In the genomic region with DNA sequence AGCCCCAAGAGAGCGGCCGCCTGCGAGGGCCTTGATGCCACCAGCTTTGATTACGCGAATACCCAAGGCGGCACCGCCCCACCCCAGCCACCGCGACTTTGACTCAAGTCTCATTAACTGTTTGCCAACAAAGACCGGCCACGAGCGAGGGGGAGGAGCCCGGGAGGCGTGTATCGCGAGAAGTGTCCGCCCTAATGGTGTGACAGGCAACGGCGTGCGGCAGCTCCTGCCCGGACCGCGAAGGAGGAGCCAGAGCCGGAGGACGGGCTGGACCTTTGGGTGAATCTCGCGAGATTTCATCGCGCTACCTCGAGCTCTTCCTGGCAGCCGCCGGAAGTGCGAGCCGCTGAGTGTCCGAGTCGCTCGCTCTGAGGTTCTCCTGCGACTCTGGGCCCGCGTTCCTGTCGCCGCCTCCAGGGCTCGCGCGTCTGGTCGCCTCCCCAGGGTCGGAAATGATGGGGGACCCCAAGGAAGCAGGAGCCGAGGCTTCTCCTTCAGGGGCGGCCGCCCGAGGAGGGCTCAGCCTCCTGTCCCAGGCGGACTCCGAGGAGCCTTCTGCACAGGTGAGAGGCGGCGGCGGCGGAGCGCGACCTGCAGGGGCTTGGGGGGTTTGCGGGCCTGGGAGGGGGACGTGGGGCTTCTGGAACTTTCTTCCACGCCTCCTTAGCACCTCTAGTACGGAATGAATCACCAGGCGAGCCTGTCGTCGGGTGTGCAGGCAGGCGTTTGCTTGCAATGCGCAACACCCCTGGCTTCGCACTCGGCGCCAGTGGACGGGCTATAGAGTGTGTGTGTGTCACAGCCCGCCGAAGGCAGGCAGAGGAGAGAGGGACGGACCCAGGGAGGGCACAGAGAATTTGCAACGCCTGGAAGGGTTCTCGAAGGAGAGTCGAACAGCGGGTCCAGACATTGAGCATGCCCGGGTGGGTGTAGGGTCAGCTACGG, we compare ENCODE assay signal across 8 mouse cellular contexts. TPM values are rescaled to one million over a fixed set of nuclear protein-coding genes. Genes with fewer than 3 reads are reported as not detected.
DNase-seq lines count a peak whose midpoint lies in the region; ATAC-seq and TF ChIP-seq lines count a peak whose summit lies in the region.

A gene (plus strand): TSS at position 183 of the 945 bp plus-strand sequence.

- TF ChIP-seq CTCF in heart, adult 2 months (IDR thresholded peaks at IDR 0.05) = no peak

- ATAC-seq in embryonic facial prominence, embryonic 14.5 days (ENCODE audit: low read depth) = peak; percentile 98
- peak; percentile 96 for ATAC-seq in limb, embryonic 13.5 days (ENCODE audit: low FRiP score, low read depth)
- peak; percentile 98 for ATAC-seq in midbrain, embryonic 16.5 days

- WGBS in embryonic facial prominence, embryonic 14.5 days = under 1% methylated on average over 56 of the region's 81 CpGs
- WGBS in heart, adult 2 months = under 1% methylated on average over 81 of the region's 81 CpGs
- WGBS in limb, embryonic 13.5 days = under 1% methylated on average over 81 of the region's 81 CpGs
- under 1% methylated on average over 78 of the region's 81 CpGs for WGBS in midbrain, embryonic 16.5 days

- H3K4me2 ChIP-seq in embryonic facial prominence, embryonic 14.5 days (ENCODE audit: low read depth, low read length) = peak within 1 kb of the TSS; percentile 81
- H3K4me2 ChIP-seq in limb, embryonic 13.5 days (replicated peaks) = peak within 1 kb of the TSS; percentile 93
- H3K4me2 ChIP-seq in midbrain, embryonic 16.5 days (ENCODE audit: low read length) = peak within 1 kb of the TSS; percentile 90

- H3K27me3 ChIP-seq in embryonic facial prominence, embryonic 14.5 days (replicated peaks; ENCODE audit: control insufficient read depth, insufficient read depth, low read length) = no peaks in the 10 kb centered on the region
- no peaks in the 10 kb centered on the region for H3K27me3 ChIP-seq in heart, adult 2 months (ENCODE audit: control insufficient read depth, insufficient read depth, low read length)
- H3K27me3 ChIP-seq in limb, embryonic 13.5 days = no peaks in the 10 kb centered on the region
- no peaks in the 10 kb centered on the region for H3K27me3 ChIP-seq in midbrain, embryonic 16.5 days (ENCODE audit: control insufficient read depth, insufficient read depth, low read depth, low read length)

- intact Hi-C loops in heart, adult 2 months (cut with DNase I) = loop anchor here (5.0 to 10.0 kb wide), 3 partner anchors 70 to 605 kb away; a partner anchor contains a TSS

- H3K9ac ChIP-seq in embryonic facial prominence, embryonic 14.5 days (ENCODE audit: low read depth, low read length) = peak within 1 kb of the TSS; percentile 91
- H3K9ac ChIP-seq in heart, adult 2 months (ENCODE audit: low read depth, low read length) = peak within 1 kb of the TSS; percentile 90
- H3K9ac ChIP-seq in limb, embryonic 13.5 days = peak within 1 kb of the TSS; percentile 92
- peak within 1 kb of the TSS; percentile 94 for H3K9ac ChIP-seq in midbrain, embryonic 16.5 days (ENCODE audit: low read depth, low read length)

- peaks cover 21% of the 10 kb centered on the region for H3K36me3 ChIP-seq in embryonic facial prominence, embryonic 14.5 days (ENCODE audit: control insufficient read depth, insufficient read depth, low read length)
- H3K36me3 ChIP-seq in heart, adult 2 months (ENCODE audit: control insufficient read depth, insufficient read depth, low read length) = no peaks in the 10 kb centered on the region
- H3K36me3 ChIP-seq in limb, embryonic 13.5 days = peaks cover 24% of the 10 kb centered on the region
- H3K36me3 ChIP-seq in midbrain, embryonic 16.5 days (ENCODE audit: control insufficient read depth, insufficient read depth, low read length) = peaks cover 12% of the 10 kb centered on the region

- no peak for TF ChIP-seq EP300 in heart, adult 2 months (IDR thresholded peaks at IDR 0.05; ENCODE audit: insufficient read depth, low read depth, low read length)

- no peaks in the 10 kb centered on the region for H3K9me3 ChIP-seq in embryonic facial prominence, embryonic 14.5 days (ENCODE audit: control insufficient read depth, low read length)
- H3K9me3 ChIP-seq in limb, embryonic 13.5 days = no peaks in the 10 kb centered on the region
- no peaks in the 10 kb centered on the region for H3K9me3 ChIP-seq in midbrain, embryonic 16.5 days (replicated peaks; ENCODE audit: control insufficient read depth, low read length, poor library complexity, severe bottlenecking)

- peak; percentile 89 for TF ChIP-seq POLR2A in heart, adult 2 months (IDR thresholded peaks at IDR 0.05; ENCODE audit: insufficient read depth, low read depth, low read length)

- DNase-seq in 3T3-L1 (ENCODE audit: low read depth, low spot score) = peak; percentile 99
- DNase-seq in adrenal gland, postnatal 4 days (ENCODE audit: low spot score in 2 of 2) = peak; percentile 85 to 97
- peak; percentile 100 for DNase-seq in embryonic facial prominence, embryonic 14.5 days (ENCODE audit: low spot score)
- peak; percentile 96 to 99 for DNase-seq in heart, adult 2 months
- DNase-seq in kidney, adult 8-10 months = peak; percentile 99
- DNase-seq in spleen, postnatal 10 days (ENCODE audit: low spot score in 2 of 2) = peak; percentile 94 to 98

- peak within 1 kb of the TSS; percentile 91 for H3K4me3 ChIP-seq in embryonic facial prominence, embryonic 14.5 days (ENCODE audit: low read depth, low read length)
- H3K4me3 ChIP-seq in heart, adult 2 months = peak within 1 kb of the TSS; percentile 86
- peak within 1 kb of the TSS; percentile 94 for H3K4me3 ChIP-seq in limb, embryonic 13.5 days
- peak within 1 kb of the TSS; percentile 93 for H3K4me3 ChIP-seq in midbrain, embryonic 16.5 days (ENCODE audit: low read depth, low read length)

- H3K4me1 ChIP-seq in embryonic facial prominence, embryonic 14.5 days (ENCODE audit: control insufficient read depth, insufficient read depth, low read length) = peaks cover 13% of the 10 kb centered on the region
- peaks cover 2% of the 10 kb centered on the region; the same call in 1 of the 2 replicates for H3K4me1 ChIP-seq in heart, adult 2 months (ENCODE audit: control insufficient read depth, insufficient read depth, low read length)
- H3K4me1 ChIP-seq in limb, embryonic 13.5 days = peaks cover 24% of the 10 kb centered on the region
- H3K4me1 ChIP-seq in midbrain, embryonic 16.5 days (ENCODE audit: control insufficient read depth, insufficient read depth, low read length) = peaks cover 8% of the 10 kb centered on the region

- no peaks in the 10 kb centered on the region for H3K79me2 ChIP-seq in heart, adult 2 months (replicated peaks; ENCODE audit: control insufficient read depth, insufficient read depth, low read length)

- peak within 1 kb of the TSS; percentile 92 for H3K27ac ChIP-seq in embryonic facial prominence, embryonic 14.5 days (replicated peaks; ENCODE audit: low read depth, low read length)
- H3K27ac ChIP-seq in heart, adult 2 months = peak within 1 kb of the TSS; percentile 83
- peak within 1 kb of the TSS; percentile 87 for H3K27ac ChIP-seq in limb, embryonic 13.5 days
- peak within 1 kb of the TSS; percentile 90 for H3K27ac ChIP-seq in midbrain, embryonic 16.5 days (ENCODE audit: low read length)

RNA-seq across cellular contexts. Expression of the gene that starts here (rescaled TPM):
- 10 to 100 TPM; 21.3 to 25.8 TPM for total RNA-seq in adrenal gland, postnatal 4 days (2021)
- polyA plus RNA-seq in embryonic facial prominence, embryonic 14.5 days (2014; fragmentation: Nextera tagmentation; extraction: Ambion mirVana) = 19.7 and 22.8 TPM in 2 replicates
- 10 to 100 TPM; 10.9 to 11.9 TPM for total RNA-seq in heart, adult 2 months (2021)
- polyA plus RNA-seq in heart, adult 2 months (2012; rRNA removed) = 5.4 and 9.7 TPM in 2 replicates
- 21.6 TPM in 2 replicates for polyA plus RNA-seq in limb, embryonic 13.5 days (2015; fragmentation: Nextera tagmentation; extraction: Ambion mirVana)
- polyA plus RNA-seq in midbrain, embryonic 16.5 days (2015; fragmentation: Nextera tagmentation; extraction: Ambion mirVana) = 19.0 and 19.5 TPM in 2 replicates

Comparison
In these comparisons a context has a peak if more than half of its experiments do, and no peak if none do; other contexts are left out.
1. Peak in every context shown above with its lines: DNase-seq, ATAC-seq, H3K4me3 ChIP-seq and H3K27ac ChIP-seq.